Mouse (Mus musculus) lung, embryonic 14.5 days (tissue): Measurements from ENCODE around the gene Glt28d2. TPM values are rescaled to one million over a fixed set of nuclear protein-coding genes. Genes with fewer than 3 reads are reported as not detected.

Experiments used
- ATAC-seq: fragments of 200-750 bp; cut with Nextera tagmentation; 2 replicates; pipeline ENCODE4 v1.8.0; 2017; ENCODE audit warnings: mild to moderate bottlenecking, moderate TSS enrichment, moderate library complexity; ENCODE audit not compliant: insufficient read depth
- DNase-seq: peaks from one replicate; pipeline ENCODE4 v3.0.0-alpha.2; 2015
- H3K27ac ChIP-seq: fragments of 300-500 bp; sonication (generic); 2 replicates; pipeline ENCODE4 v1.5.1; 2014; ENCODE audit warnings: low read depth, mild to moderate bottlenecking, moderate library complexity
- H3K27me3 ChIP-seq: fragments of 300-500 bp; sonication (generic); 2 replicates; pipeline ENCODE4 v1.6.1; 2014; ENCODE audit warnings: low read length, control low read depth; ENCODE audit not compliant: insufficient read depth
- H3K36me3 ChIP-seq: fragments of 300-500 bp; sonication (generic); 2 replicates; pipeline ENCODE4 v1.6.1; 2014; ENCODE audit warnings: control low read depth; ENCODE audit not compliant: insufficient read depth
- H3K4me1 ChIP-seq: fragments of 300-500 bp; sonication (generic); 2 replicates; pipeline ENCODE4 v1.6.1; 2014; ENCODE audit warnings: antibody characterized with exemption, control low read depth; ENCODE audit not compliant: insufficient read depth
- H3K4me2 ChIP-seq: fragments of 300-500 bp; sonication (generic); 2 replicates; pipeline ENCODE4 v1.6.1; 2014; ENCODE audit warnings: mild to moderate bottlenecking
- H3K4me3 ChIP-seq: fragments of 300-500 bp; sonication (generic); 2 replicates; pipeline ENCODE4 v1.5.1; 2014; ENCODE audit warnings: low read depth, low read length
- H3K9ac ChIP-seq: fragments of 300-500 bp; sonication (generic); 2 replicates; pipeline ENCODE4 v1.6.1; 2014
- H3K9me3 ChIP-seq: fragments of 300-500 bp; sonication (generic); 2 replicates; pipeline ENCODE4 v1.6.1; 2016; ENCODE audit warnings: low read depth, low read length, control low read depth
- CTCF ChIP-seq: IDR thresholded peaks from 2 replicates; pipeline ENCODE4 v1.5.1; 2016; ENCODE audit warnings: antibody characterized with exemption, low read depth
- WGBS: fragments of 180-500 bp; shearing (Covaris S2); extraction: QIAGEN DNeasy Blood & Tissue Kit; methylation state at CpG from one replicate; pipeline ENCODE4 v1.1.7; 2014; 5-methylcytosine and 5-hydroxymethylcytosine counted together
- polyA plus RNA-seq: library from polyadenylated mRNA; unstranded; fragments of >200 nt; fragmentation: Nextera tagmentation; extraction: Ambion mirVana; gene quantifications from 2 replicates; pipeline ENCODE4 v1.2.1, GENCODE M21; 2014

The Glt28d2 gene
- polyA plus RNA-seq, 1 experiment from 2014 or later: 1.4 TPM

DNA sequence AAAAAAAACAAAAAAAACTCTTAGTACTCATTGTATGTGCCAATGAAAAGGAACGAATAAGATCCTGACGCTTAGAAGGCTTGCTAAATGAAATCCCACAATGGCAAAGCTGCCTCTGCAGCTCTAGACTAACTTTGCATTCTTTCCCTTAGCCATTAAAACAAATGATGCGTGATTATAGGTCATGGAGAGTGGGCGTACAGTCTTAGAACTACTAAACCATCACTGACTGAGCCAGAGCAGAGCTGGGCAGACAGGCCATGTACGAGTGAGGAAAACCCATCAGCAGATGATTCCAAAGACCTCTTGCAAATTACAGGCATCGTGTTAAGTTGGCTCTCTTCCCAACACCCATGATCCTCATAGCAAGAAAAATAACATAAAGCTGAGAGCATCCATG lies 59.5 kb downstream of the Glt28d2 start:
- TF ChIP-seq CTCF: no peak
- Histone ChIP-seq H3K9ac (no peak overlapping the region), H3K4me1 (no peaks in the 10 kb centered on the region), H3K27ac (no peak overlapping the region), H3K4me3 (no peak overlapping the region), H3K36me3 (no peaks in the 10 kb centered on the region), H3K4me2 (no peak overlapping the region), H3K9me3 (no peaks in the 10 kb centered on the region), H3K27me3 (no peaks in the 10 kb centered on the region)
- ATAC-seq (no peak), DNase-seq (no peak)
- WGBS: 73% methylated on average over 6 of the region's 6 CpGs

DNA sequence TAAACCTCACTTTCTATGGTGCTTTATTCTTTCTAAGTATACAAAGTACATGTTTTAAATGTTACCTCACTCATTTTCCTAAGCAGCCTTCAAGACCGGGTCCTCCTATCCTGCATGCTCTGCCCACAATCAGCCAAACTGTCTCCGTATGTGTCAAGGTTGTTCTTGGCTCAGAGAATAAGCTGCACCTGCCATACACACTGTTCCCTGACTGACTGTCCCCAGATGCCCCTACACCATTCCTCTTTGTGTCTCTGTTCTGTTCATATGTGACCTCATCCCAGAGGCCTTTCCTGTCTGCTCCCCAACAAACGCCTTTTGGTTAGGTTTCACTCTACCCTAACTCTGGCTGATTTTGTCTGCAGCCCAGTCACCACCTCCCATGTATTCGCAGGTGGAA lies 60.0 kb downstream of the Glt28d2 start:
- Histone ChIP-seq H3K4me1 (no peaks in the 10 kb centered on the region), H3K36me3 (no peaks in the 10 kb centered on the region), H3K27ac (no peak overlapping the region), H3K4me3 (no peak overlapping the region), H3K9ac (no peak overlapping the region), H3K4me2 (no peak overlapping the region), H3K9me3 (no peaks in the 10 kb centered on the region), H3K27me3 (no peaks in the 10 kb centered on the region)
- no peak for TF ChIP-seq CTCF
- DNase-seq: no peak
- WGBS: 67% methylated on average over 4 of the region's 4 CpGs
- no peak for ATAC-seq

DNA sequence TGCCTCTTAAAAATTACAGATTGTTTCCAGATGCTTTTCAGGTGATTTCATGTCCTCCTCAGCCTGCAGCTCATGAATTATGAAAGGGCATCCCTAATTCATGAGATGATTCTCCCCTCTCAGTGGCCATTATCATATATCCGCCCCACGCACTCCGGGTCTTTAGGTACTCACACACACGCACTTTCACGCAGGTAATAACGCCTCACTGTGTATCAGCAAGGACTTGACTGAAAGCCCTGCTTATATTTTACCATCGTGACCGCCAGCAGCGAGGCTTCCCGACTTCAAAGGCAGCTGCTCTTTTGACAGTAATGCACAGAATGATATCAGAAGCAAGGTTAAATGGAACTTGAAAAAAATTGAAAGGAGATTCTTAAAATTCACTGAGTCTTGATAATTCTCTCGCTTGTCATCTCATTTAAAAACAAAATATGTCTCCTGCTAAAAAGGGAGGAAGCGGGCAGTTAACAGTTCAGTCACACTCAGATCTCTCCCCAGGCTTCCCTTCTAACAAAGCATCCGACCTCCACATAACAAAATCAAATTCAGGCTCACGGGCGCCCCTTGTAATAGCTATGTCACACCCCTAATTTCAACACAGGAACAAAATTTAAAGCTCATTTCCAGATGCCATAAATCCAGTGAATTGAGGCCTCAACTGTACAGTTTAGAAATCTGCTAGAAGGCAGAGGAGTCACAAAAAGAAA lies 66.3 kb downstream of the Glt28d2 start:
- H3K27me3 ChIP-seq: no peaks in the 10 kb centered on the region
- H3K4me3 ChIP-seq: no peak overlapping the region
- no peak for TF ChIP-seq CTCF
- H3K9ac ChIP-seq: no peak overlapping the region
- DNase-seq: no peak
- H3K9me3 ChIP-seq: no peaks in the 10 kb centered on the region
- H3K36me3 ChIP-seq: no peaks in the 10 kb centered on the region
- no peak for ATAC-seq
- 50% methylated on average over 15 of the region's 15 CpGs for WGBS
- no peaks in the 10 kb centered on the region for H3K4me1 ChIP-seq
- H3K27ac ChIP-seq: no peak overlapping the region
- H3K4me2 ChIP-seq: no peak overlapping the region

Other genes with a start within 250 kb of the Glt28d2 start
- 2.7 and 3.1 TPM in 2 replicates for gene Fam160a1, start 70.2 kb downstream of the Glt28d2 start, polyA plus RNA-seq
- 4.5 and 4.8 TPM in 2 replicates for gene Gm37240, start within 50 bp of the Glt28d2 start, polyA plus RNA-seq
- 31.9 and 38.2 TPM in 2 replicates for gene Sh3d19, start 83.6 kb upstream of the Glt28d2 start, polyA plus RNA-seq
- 0.27 and 0.46 TPM in 2 replicates for gene Prss48, start 115.0 kb upstream of the Glt28d2 start, polyA plus RNA-seq